Mouse (Mus musculus): ENCODE measurements around the gene Unc119b. TPM values are rescaled to one million over a fixed set of nuclear protein-coding genes. Genes with fewer than 3 reads are reported as not detected.

Unc119b gene
- polyA plus RNA-seq (2014; fragmentation: Nextera tagmentation; extraction: Ambion mirVana) = 46.8 and 57.2 TPM in 2 replicates

DNA sequence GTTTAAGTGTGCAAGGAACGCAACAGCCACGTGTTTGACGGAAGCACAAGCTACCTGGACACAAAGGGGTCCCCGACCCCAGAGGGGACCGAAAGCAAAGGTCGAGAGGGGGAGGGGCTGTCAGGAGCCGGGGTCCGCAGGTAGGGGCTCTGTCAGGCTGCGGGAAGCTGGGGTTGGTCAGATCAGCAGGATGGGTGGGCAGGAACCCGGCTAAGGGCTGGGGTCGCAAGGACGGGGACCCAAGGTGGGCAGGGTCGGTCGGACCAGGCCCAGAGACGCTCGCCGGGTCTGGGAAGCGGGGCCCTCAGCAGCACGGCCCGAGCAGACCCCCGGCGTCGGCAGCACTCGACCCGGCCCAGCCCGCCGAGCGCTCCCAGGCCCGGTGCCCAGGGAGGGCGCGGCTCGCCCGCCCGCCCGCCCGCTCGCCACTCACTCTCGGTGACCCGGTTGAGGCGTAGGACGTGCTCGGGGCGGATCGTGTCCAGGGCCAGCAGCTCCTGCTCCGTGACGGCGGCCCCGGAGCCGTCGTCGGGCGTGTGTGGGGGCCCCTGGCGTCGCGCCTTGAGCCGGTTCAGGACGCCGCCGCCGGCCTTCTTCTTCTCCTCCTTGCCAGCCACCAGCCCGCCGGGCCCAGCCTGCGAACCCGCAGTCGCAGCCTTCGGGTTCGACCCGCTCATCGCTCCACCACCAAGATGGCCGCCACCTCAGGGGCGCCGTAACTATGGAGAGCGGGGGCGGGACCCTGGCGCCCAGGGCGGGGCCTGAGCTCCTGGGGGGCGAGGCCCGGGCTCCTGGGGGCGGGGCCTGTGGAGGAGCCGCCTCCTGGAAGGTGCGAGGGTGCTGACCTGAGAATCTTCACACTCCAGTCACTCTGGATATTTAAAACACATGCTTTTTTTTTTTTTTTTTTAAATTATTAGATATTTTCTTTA is at the start of gene Unc119b:
TSS of gene Unc119b (minus strand) at position 742 of the 932 bp plus-strand sequence.
- Histone ChIP-seq H3K36me3 (ENCODE audit: control insufficient read depth, insufficient read depth, low read length) (no peaks in the 10 kb centered on the region), H3K9me3 (ENCODE audit: control insufficient read depth, low read length) (no peaks in the 10 kb centered on the region), H3K9ac (ENCODE audit: low read depth, low read length) (peak within 1 kb of the TSS; percentile 85), H3K27me3 (ENCODE audit: control insufficient read depth, insufficient read depth, low read length) (no peaks in the 10 kb centered on the region), H3K4me1 (replicated peaks; ENCODE audit: control insufficient read depth, insufficient read depth, low read length) (no peaks in the 10 kb centered on the region), H3K27ac (ENCODE audit: low read depth, low read length) (peak within 1 kb of the TSS; percentile 17; the same call in 1 of the 2 replicates), H3K4me2 (replicated peaks; ENCODE audit: low read depth, low read length) (peak within 1 kb of the TSS; percentile 88), H3K4me3 (ENCODE audit: low read depth, low read length) (peak within 1 kb of the TSS; percentile 95)
- 0% methylated on average over 52 of the region's 81 CpGs for WGBS
- DNase-seq (ENCODE audit: low spot score) (peak; percentile 92), ATAC-seq (ENCODE audit: low FRiP score) (peak; percentile 95)

DNA sequence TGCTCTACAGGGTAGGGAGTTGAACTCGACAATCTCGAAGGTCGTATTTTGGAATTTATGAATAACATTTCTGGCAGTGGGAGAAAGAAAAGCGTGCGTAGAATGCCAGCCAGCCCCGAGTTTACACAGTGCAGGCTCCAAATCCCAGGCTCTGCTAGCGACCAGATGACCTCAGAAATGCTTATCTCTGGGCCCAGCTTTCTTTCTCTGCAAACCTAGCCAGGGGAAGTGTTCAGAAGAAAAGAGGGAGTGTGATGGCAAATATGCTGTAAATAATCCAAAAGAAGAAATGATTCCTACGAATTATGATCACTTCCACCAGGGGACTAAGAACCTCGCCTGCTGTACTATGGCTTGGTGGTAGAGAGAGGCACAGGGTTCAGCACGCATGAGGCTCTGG is 48.7 kb upstream of the Unc119b start:
- Histone ChIP-seq H3K4me1 (replicated peaks; ENCODE audit: control insufficient read depth, insufficient read depth, low read length) (peaks cover 9% of the 10 kb centered on the region), H3K27me3 (ENCODE audit: control insufficient read depth, insufficient read depth, low read length) (no peaks in the 10 kb centered on the region), H3K9ac (ENCODE audit: low read depth, low read length) (no peak overlapping the region), H3K9me3 (ENCODE audit: control insufficient read depth, low read length) (no peaks in the 10 kb centered on the region), H3K36me3 (ENCODE audit: control insufficient read depth, insufficient read depth, low read length) (no peaks in the 10 kb centered on the region), H3K27ac (ENCODE audit: low read depth, low read length) (no peak overlapping the region), H3K4me2 (replicated peaks; ENCODE audit: low read depth, low read length) (no peak overlapping the region), H3K4me3 (ENCODE audit: low read depth, low read length) (no peak overlapping the region)
- 84% methylated on average over 10 of the region's 10 CpGs for WGBS
- DNase-seq (ENCODE audit: low spot score) (no peak), ATAC-seq (ENCODE audit: low FRiP score) (no peak)

DNA sequence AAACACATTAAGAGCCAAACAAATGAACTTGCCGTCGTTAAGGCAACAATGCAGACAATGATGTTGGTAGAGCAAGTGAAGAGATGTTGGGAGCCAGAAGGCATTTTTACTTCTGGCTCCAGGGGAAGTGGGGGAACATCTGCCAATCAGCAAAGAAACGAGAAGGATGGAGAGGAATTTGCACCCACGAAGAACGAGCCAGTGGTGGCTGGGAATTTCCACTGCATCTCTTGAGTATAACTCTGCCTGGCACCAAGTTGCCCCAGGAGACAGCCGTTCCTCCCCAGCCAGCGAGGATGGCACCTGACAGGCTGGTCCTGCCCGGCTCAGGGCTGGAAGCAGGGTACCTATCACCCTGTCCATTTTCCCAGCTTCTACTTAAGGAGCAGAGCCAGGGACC is 48.1 kb upstream of the Unc119b start:
- Histone ChIP-seq H3K27ac (ENCODE audit: low read depth, low read length) (no peak overlapping the region), H3K4me3 (ENCODE audit: low read depth, low read length) (no peak overlapping the region), H3K9me3 (ENCODE audit: control insufficient read depth, low read length) (no peaks in the 10 kb centered on the region), H3K9ac (ENCODE audit: low read depth, low read length) (no peak overlapping the region), H3K4me1 (replicated peaks; ENCODE audit: control insufficient read depth, insufficient read depth, low read length) (peaks cover 9% of the 10 kb centered on the region), H3K4me2 (replicated peaks; ENCODE audit: low read depth, low read length) (no peak overlapping the region), H3K27me3 (ENCODE audit: control insufficient read depth, insufficient read depth, low read length) (no peaks in the 10 kb centered on the region), H3K36me3 (ENCODE audit: control insufficient read depth, insufficient read depth, low read length) (no peaks in the 10 kb centered on the region)
- no peak for ATAC-seq (ENCODE audit: low FRiP score)
- WGBS = 83% methylated on average over 8 of the region's 8 CpGs
- no peak for DNase-seq (ENCODE audit: low spot score)

DNA sequence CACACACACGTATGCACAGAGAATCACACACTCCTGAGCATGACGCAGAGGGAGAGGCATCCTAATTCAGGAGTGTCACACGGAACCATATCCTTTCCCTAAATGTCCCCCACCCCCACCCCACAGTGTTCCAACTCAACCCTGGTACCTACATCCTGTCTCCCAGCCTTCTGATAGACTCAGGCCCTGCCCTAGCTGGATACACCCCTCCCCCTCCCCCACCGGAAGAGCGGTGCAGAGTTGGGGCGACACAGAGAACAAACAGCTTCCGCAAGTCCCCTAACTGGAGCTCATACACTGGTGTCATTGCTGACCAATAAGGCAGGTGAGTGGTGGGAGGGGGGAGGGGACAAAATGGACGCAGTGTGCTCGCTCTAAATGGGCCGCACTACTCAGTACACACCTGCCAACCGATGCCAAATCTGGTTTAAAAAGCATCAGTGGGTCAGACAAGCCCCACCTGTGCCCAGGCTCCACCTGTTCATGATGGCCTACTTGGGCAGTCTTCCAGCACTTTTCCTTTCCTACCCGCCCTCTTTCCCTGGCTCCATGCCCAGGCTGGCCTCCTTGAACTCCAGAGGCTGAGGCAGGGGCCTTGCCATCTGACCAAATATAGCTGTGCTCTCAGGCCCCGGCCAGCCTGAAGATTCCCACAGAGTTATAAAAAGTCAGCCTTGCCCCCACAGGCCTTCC is 46.6 kb upstream of the Unc119b start:
- H3K36me3 ChIP-seq (ENCODE audit: control insufficient read depth, insufficient read depth, low read length) = no peaks in the 10 kb centered on the region
- H3K9ac ChIP-seq (ENCODE audit: low read depth, low read length) = no peak overlapping the region
- no peaks in the 10 kb centered on the region for H3K9me3 ChIP-seq (ENCODE audit: control insufficient read depth, low read length)
- no peak overlapping the region for H3K4me3 ChIP-seq (ENCODE audit: low read depth, low read length)
- WGBS = 83% methylated on average over 13 of the region's 13 CpGs
- H3K27me3 ChIP-seq (ENCODE audit: control insufficient read depth, insufficient read depth, low read length) = no peaks in the 10 kb centered on the region
- DNase-seq (ENCODE audit: low spot score) (no peak), ATAC-seq (ENCODE audit: low FRiP score) (no peak)
- peaks cover 4% of the 10 kb centered on the region; the same call in 1 of the 2 replicates for H3K4me1 ChIP-seq (replicated peaks; ENCODE audit: control insufficient read depth, insufficient read depth, low read length)
- H3K27ac ChIP-seq (ENCODE audit: low read depth, low read length) = no peak overlapping the region
- no peak overlapping the region for H3K4me2 ChIP-seq (replicated peaks; ENCODE audit: low read depth, low read length)

DNA sequence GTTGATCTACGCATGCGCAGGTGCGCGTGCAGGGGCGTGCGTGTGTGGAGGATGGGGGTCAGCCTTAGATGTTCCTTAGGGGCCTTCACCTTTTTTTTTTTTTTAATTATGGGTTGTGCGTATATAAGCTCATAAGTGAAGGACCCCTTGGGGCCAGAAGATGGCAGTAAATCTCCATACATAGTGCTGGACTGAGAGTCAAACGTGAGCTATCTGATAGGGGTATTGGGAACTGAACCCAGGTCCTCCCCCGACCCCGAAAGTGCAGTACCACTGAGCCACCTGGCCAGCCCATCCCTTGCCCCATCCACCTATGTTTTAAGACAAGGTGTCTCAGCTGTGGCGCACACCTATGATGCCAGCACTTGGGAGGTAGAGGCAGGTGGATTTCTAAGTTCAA is 44.8 kb upstream of the Unc119b start:
- Histone ChIP-seq H3K27me3 (ENCODE audit: control insufficient read depth, insufficient read depth, low read length) (no peaks in the 10 kb centered on the region), H3K27ac (ENCODE audit: low read depth, low read length) (no peak overlapping the region), H3K36me3 (ENCODE audit: control insufficient read depth, insufficient read depth, low read length) (no peaks in the 10 kb centered on the region), H3K4me3 (ENCODE audit: low read depth, low read length) (no peak overlapping the region), H3K9ac (ENCODE audit: low read depth, low read length) (no peak overlapping the region), H3K4me2 (replicated peaks; ENCODE audit: low read depth, low read length) (no peak overlapping the region), H3K4me1 (replicated peaks; ENCODE audit: control insufficient read depth, insufficient read depth, low read length) (0 out of 2 replicates have a peak, but pooled peaks cover 4% of the 10 kb centered on the region), H3K9me3 (ENCODE audit: control insufficient read depth, low read length) (no peaks in the 10 kb centered on the region)
- no peak for DNase-seq (ENCODE audit: low spot score)
- 92% methylated on average over 11 of the region's 11 CpGs for WGBS
- no peak for ATAC-seq (ENCODE audit: low FRiP score)

DNA sequence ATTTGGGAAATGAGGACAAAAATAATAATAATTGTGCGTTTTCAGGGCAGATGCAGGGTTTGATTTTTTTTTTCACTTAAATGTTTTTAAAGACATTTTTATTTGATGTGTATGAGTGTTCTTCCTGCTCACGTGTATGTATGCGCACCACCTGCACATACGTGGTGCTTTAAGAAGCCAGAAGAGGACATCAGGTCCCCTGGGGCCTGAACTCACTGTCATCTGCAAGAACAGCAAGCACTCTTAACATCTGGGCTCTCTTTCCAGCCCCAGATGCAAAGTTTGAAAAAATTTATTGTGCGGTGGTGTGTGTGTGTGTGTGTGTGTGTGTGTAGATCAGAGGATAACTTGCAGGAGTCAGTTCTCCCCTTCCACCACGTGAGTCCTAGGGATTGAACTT is 43.1 kb upstream of the Unc119b start:
- Histone ChIP-seq H3K4me3 (ENCODE audit: low read depth, low read length) (no peak overlapping the region), H3K9ac (ENCODE audit: low read depth, low read length) (no peak overlapping the region), H3K27ac (ENCODE audit: low read depth, low read length) (no peak overlapping the region), H3K27me3 (ENCODE audit: control insufficient read depth, insufficient read depth, low read length) (no peaks in the 10 kb centered on the region), H3K9me3 (ENCODE audit: control insufficient read depth, low read length) (no peaks in the 10 kb centered on the region), H3K36me3 (ENCODE audit: control insufficient read depth, insufficient read depth, low read length) (no peaks in the 10 kb centered on the region), H3K4me2 (replicated peaks; ENCODE audit: low read depth, low read length) (no peak overlapping the region), H3K4me1 (replicated peaks; ENCODE audit: control insufficient read depth, insufficient read depth, low read length) (no peaks in the 10 kb centered on the region)
- DNase-seq (ENCODE audit: low spot score) (no peak), ATAC-seq (ENCODE audit: low FRiP score) (no peak)
- 82% methylated on average over 6 of the region's 6 CpGs for WGBS

DNA sequence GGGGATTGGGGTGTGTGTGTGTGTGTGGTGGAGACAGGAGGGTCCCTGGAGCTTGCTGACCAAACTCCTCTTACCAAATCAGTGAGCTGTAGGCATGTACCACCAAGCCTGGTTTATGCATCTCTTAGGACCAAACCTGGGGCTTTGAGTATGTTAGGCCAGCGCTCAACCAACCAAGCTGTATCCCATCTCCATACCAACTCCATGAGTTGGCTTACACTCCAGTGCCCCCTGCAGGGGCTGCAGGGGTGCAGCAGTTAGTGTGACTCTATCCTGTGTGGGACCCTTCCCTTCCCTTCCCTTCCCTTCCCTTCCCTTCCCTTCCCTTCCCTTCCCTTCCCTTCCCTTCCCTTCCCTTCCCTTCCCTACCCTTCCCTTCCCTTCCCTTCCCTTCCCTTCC is 39.8 kb upstream of the Unc119b start:
- Histone ChIP-seq H3K36me3 (ENCODE audit: control insufficient read depth, insufficient read depth, low read length) (no peaks in the 10 kb centered on the region), H3K27me3 (ENCODE audit: control insufficient read depth, insufficient read depth, low read length) (no peaks in the 10 kb centered on the region), H3K9me3 (ENCODE audit: control insufficient read depth, low read length) (no peaks in the 10 kb centered on the region), H3K4me3 (ENCODE audit: low read depth, low read length) (no peak overlapping the region), H3K4me2 (replicated peaks; ENCODE audit: low read depth, low read length) (no peak overlapping the region), H3K9ac (ENCODE audit: low read depth, low read length) (no peak overlapping the region), H3K4me1 (replicated peaks; ENCODE audit: control insufficient read depth, insufficient read depth, low read length) (no peaks in the 10 kb centered on the region), H3K27ac (ENCODE audit: low read depth, low read length) (no peak overlapping the region)
- 73% methylated on average over 1 of the region's 1 CpGs for WGBS
- no peak for ATAC-seq (ENCODE audit: low FRiP score)
- no peak for DNase-seq (ENCODE audit: low spot score)

DNA sequence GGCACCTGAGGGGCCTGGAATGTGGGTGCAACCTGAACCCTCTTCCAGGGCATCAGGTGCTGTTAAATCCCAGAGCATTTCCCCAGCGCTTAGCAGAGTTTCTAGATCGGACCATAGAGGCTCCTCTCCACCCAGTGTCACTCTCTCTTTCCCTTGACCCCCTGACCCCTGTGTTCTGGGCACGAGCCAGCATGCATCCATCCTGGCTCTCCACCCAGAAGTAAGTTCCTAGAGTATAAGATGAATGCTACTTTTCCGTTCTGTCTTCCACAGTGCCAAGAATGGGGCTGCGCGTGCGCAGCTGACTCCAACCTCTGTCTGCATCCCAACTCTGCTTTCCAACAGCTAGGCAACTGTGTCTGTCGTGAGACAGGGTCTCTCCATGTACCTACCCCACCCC is 35.4 kb upstream of the Unc119b start:
- H3K4me3 ChIP-seq (ENCODE audit: low read depth, low read length) = no peak overlapping the region
- H3K4me2 ChIP-seq (replicated peaks; ENCODE audit: low read depth, low read length) = no peak overlapping the region
- H3K4me1 ChIP-seq (replicated peaks; ENCODE audit: control insufficient read depth, insufficient read depth, low read length) = no peaks in the 10 kb centered on the region
- 93% methylated on average over 8 of the region's 8 CpGs for WGBS
- no peak for ATAC-seq (ENCODE audit: low FRiP score)
- no peaks in the 10 kb centered on the region for H3K9me3 ChIP-seq (ENCODE audit: control insufficient read depth, low read length)
- H3K36me3 ChIP-seq (ENCODE audit: control insufficient read depth, insufficient read depth, low read length) = no peaks in the 10 kb centered on the region
- H3K27me3 ChIP-seq (ENCODE audit: control insufficient read depth, insufficient read depth, low read length) = no peaks in the 10 kb centered on the region
- no peak overlapping the region for H3K9ac ChIP-seq (ENCODE audit: low read depth, low read length)
- no peak for DNase-seq (ENCODE audit: low spot score)
- H3K27ac ChIP-seq (ENCODE audit: low read depth, low read length) = no peak overlapping the region
